Comparison of ENCODE assay signal across 8 mouse cellular contexts in genomic region chr1:193255488-193256288, GRCm38 (mm10). TPM values are rescaled to one million over a fixed set of nuclear protein-coding genes. Genes with fewer than 3 reads are reported as not detected.
A peak's percentile ranks its signal among the peaks of the same experiment; 100 is the strongest.
DNase-seq lines count a peak whose midpoint lies in the region; ATAC-seq lines count a peak whose summit lies in the region.

No protein-coding gene starts in this region.

- ATAC-seq in heart, embryonic 14.5 days (ENCODE audit: insufficient number of reproducible peaks, insufficient read depth, low FRiP score, low read depth): peak; percentile 31; the same call in 1 of the 2 replicates
- ATAC-seq in kidney, embryonic 16.5 days (ENCODE audit: low FRiP score, low TSS enrichment): peak; percentile 40; the same call in 1 of the 2 replicates
- ATAC-seq in liver, embryonic 12.5 days: peak; percentile 42
- peak; percentile 38; the same call in 1 of the 2 replicates for ATAC-seq in neural tube, embryonic 11.5 days (ENCODE audit: insufficient read depth, low FRiP score, low TSS enrichment)

- H3K4me2 ChIP-seq in heart, embryonic 14.5 days (ENCODE audit: low read length): no peak overlapping the region
- H3K4me2 ChIP-seq in kidney, embryonic 16.5 days (replicated peaks; ENCODE audit: low read depth, low read length): no peak overlapping the region
- H3K4me2 ChIP-seq in liver, embryonic 12.5 days: no peak overlapping the region
- H3K4me2 ChIP-seq in neural tube, embryonic 11.5 days (ENCODE audit: low read depth): no peak overlapping the region

- H3K9ac ChIP-seq in heart, embryonic 14.5 days (ENCODE audit: low read length): no peak overlapping the region
- no peak overlapping the region for H3K9ac ChIP-seq in kidney, embryonic 16.5 days (replicated peaks; ENCODE audit: low read length)
- H3K9ac ChIP-seq in liver, embryonic 12.5 days: no peak overlapping the region
- H3K9ac ChIP-seq in neural tube, embryonic 11.5 days (ENCODE audit: low read length): no peak overlapping the region

- no peaks in the 10 kb centered on the region for H3K9me3 ChIP-seq in heart, embryonic 14.5 days (ENCODE audit: control insufficient read depth, low read length)
- H3K9me3 ChIP-seq in kidney, embryonic 16.5 days (ENCODE audit: low read length): no peaks in the 10 kb centered on the region
- no peaks in the 10 kb centered on the region for H3K9me3 ChIP-seq in liver, embryonic 12.5 days (replicated peaks)
- no peaks in the 10 kb centered on the region for H3K9me3 ChIP-seq in neural tube, embryonic 11.5 days (ENCODE audit: control insufficient read depth, low read length)

- H3K36me3 ChIP-seq in heart, embryonic 14.5 days (ENCODE audit: control insufficient read depth, insufficient read depth, low read length): no peaks in the 10 kb centered on the region
- H3K36me3 ChIP-seq in kidney, embryonic 16.5 days (ENCODE audit: insufficient read depth, low read length): no peaks in the 10 kb centered on the region
- H3K36me3 ChIP-seq in liver, embryonic 12.5 days: no peaks in the 10 kb centered on the region
- no peaks in the 10 kb centered on the region for H3K36me3 ChIP-seq in neural tube, embryonic 11.5 days (ENCODE audit: control insufficient read depth, insufficient read depth, low read length)

- no peak overlapping the region for H3K27ac ChIP-seq in heart, embryonic 14.5 days (replicated peaks in 1 of 2; ENCODE audit: control insufficient read depth in 1 of 2, insufficient read depth in 1 of 2, low read depth in 2 of 2, low read length in 2 of 2)
- H3K27ac ChIP-seq in kidney, embryonic 16.5 days (ENCODE audit: low read length): no peak overlapping the region
- no peak overlapping the region for H3K27ac ChIP-seq in liver, embryonic 12.5 days
- H3K27ac ChIP-seq in neural tube, embryonic 11.5 days (ENCODE audit: low read depth, low read length): no peak overlapping the region

- 30% methylated on average over 3 of the region's 3 CpGs for WGBS in heart, embryonic 14.5 days
- WGBS in kidney, embryonic 16.5 days: 30% methylated on average over 3 of the region's 3 CpGs
- WGBS in liver, embryonic 12.5 days (ENCODE audit: insufficient replicate concordance): 35% methylated on average over 3 of the region's 3 CpGs
- 29% methylated on average over 3 of the region's 3 CpGs for WGBS in neural tube, embryonic 11.5 days

- no peak overlapping the region for H3K4me3 ChIP-seq in heart, embryonic 14.5 days (ENCODE audit: control insufficient read depth in 1 of 2, insufficient read depth in 1 of 2, low read depth in 1 of 2, low read length in 2 of 2)
- no peak overlapping the region for H3K4me3 ChIP-seq in kidney, embryonic 16.5 days (ENCODE audit: low read length)
- no peak overlapping the region for H3K4me3 ChIP-seq in liver, embryonic 12.5 days
- H3K4me3 ChIP-seq in neural tube, embryonic 11.5 days (ENCODE audit: low read depth, low read length): no peak overlapping the region

- DNase-seq in A20 (ENCODE audit: low read depth, low spot score) (peak; percentile 41), adipocyte (ENCODE audit: low spot score) (peak; percentile 92)
- peak; percentile 35 for DNase-seq in embryo, embryonic 11.5 days (ENCODE audit: low read depth, low spot score)
- peak; percentile 60 for DNase-seq in neural tube, embryonic 11.5 days (ENCODE audit: low spot score)
- peak; percentile 91 for DNase-seq in thymus, postnatal 4 days

- peaks cover 7 to 11% of the 10 kb centered on the region in 2 experiments; a peak in 2 of 4 replicates for H3K4me1 ChIP-seq in heart, embryonic 14.5 days (ENCODE audit: control insufficient read depth in 2 of 2, insufficient read depth in 2 of 2, low read length in 2 of 2)
- peaks cover 13% of the 10 kb centered on the region; the same call in 1 of the 2 replicates for H3K4me1 ChIP-seq in kidney, embryonic 16.5 days (ENCODE audit: insufficient read depth, low read length)
- H3K4me1 ChIP-seq in liver, embryonic 12.5 days: no peaks in the 10 kb centered on the region
- no peaks in the 10 kb centered on the region for H3K4me1 ChIP-seq in neural tube, embryonic 11.5 days (ENCODE audit: control insufficient read depth, insufficient read depth, low read length)

- H3K27me3 ChIP-seq in heart, embryonic 14.5 days (ENCODE audit: control insufficient read depth, insufficient read depth, low read length): no peaks in the 10 kb centered on the region
- no peaks in the 10 kb centered on the region for H3K27me3 ChIP-seq in kidney, embryonic 16.5 days (ENCODE audit: insufficient read depth, low read length)
- no peaks in the 10 kb centered on the region for H3K27me3 ChIP-seq in liver, embryonic 12.5 days (replicated peaks)
- H3K27me3 ChIP-seq in neural tube, embryonic 11.5 days (ENCODE audit: control insufficient read depth, insufficient read depth, low read length): no peaks in the 10 kb centered on the region

RNA-seq across cellular contexts. Expression of gene Hsd11b1, which starts 8.2 kb away (rescaled TPM):
- polyA plus RNA-seq in heart, embryonic 14.5 days (2014; fragmentation: Nextera tagmentation; extraction: Ambion mirVana): 1.6 TPM in 2 replicates
- 2.6 and 4.6 TPM in 2 replicates for polyA plus RNA-seq in kidney, embryonic 16.5 days (2015; fragmentation: Nextera tagmentation; extraction: Ambion mirVana)
- polyA plus RNA-seq in liver, embryonic 12.5 days (2016; fragmentation: Nextera tagmentation; extraction: Ambion mirVana): 0.89 and 1.2 TPM in 2 replicates
- polyA plus RNA-seq in neural tube, embryonic 11.5 days (2014; fragmentation: Nextera tagmentation; extraction: Ambion mirVana): not detected in 2 replicates

RNA-seq across cellular contexts. Expression of gene G0s2, which starts 17.3 kb away (rescaled TPM):
- polyA plus RNA-seq in heart, embryonic 14.5 days (2014; fragmentation: Nextera tagmentation; extraction: Ambion mirVana): 103 and 111 TPM in 2 replicates
- polyA plus RNA-seq in kidney, embryonic 16.5 days (2015; fragmentation: Nextera tagmentation; extraction: Ambion mirVana): 39.8 and 55.9 TPM in 2 replicates
- polyA plus RNA-seq in liver, embryonic 12.5 days (2016; fragmentation: Nextera tagmentation; extraction: Ambion mirVana): 23.8 and 27.0 TPM in 2 replicates
- 7.4 and 7.9 TPM in 2 replicates for polyA plus RNA-seq in neural tube, embryonic 11.5 days (2014; fragmentation: Nextera tagmentation; extraction: Ambion mirVana)

RNA-seq across cellular contexts. Expression of gene Lamb3, which starts 48.2 kb away (rescaled TPM):
- polyA plus RNA-seq in heart, embryonic 14.5 days (2014; fragmentation: Nextera tagmentation; extraction: Ambion mirVana): 2.9 and 3.1 TPM in 2 replicates
- 1.2 and 2.3 TPM in 2 replicates for polyA plus RNA-seq in kidney, embryonic 16.5 days (2015; fragmentation: Nextera tagmentation; extraction: Ambion mirVana)
- polyA plus RNA-seq in liver, embryonic 12.5 days (2016; fragmentation: Nextera tagmentation; extraction: Ambion mirVana): 0.04 and 0.25 TPM in 2 replicates
- 0.09 and 0.62 TPM in 2 replicates for polyA plus RNA-seq in neural tube, embryonic 11.5 days (2014; fragmentation: Nextera tagmentation; extraction: Ambion mirVana)

RNA-seq across cellular contexts. Expression of gene Traf3ip3, which starts 54.2 kb away (rescaled TPM):
- polyA plus RNA-seq in heart, embryonic 14.5 days (2014; fragmentation: Nextera tagmentation; extraction: Ambion mirVana): 1.5 and 1.9 TPM in 2 replicates
- 2.0 and 2.1 TPM in 2 replicates for polyA plus RNA-seq in kidney, embryonic 16.5 days (2015; fragmentation: Nextera tagmentation; extraction: Ambion mirVana)
- 7.0 and 8.6 TPM in 2 replicates for polyA plus RNA-seq in liver, embryonic 12.5 days (2016; fragmentation: Nextera tagmentation; extraction: Ambion mirVana)
- polyA plus RNA-seq in neural tube, embryonic 11.5 days (2014; fragmentation: Nextera tagmentation; extraction: Ambion mirVana): 1.6 and 2.6 TPM in 2 replicates

Comparison
In these comparisons a context has a peak if more than half of its experiments do, and no peak if none do; other contexts are left out.
1. DNase-seq: peak in every context shown above with its lines; median percentile 92 in adipocyte; 91 in thymus, postnatal 4 days; 60 in neural tube, embryonic 11.5 days; 41 in A20; 35 in embryo, embryonic 11.5 days.